Mouse (Mus musculus): Measurements from ENCODE around the gene Atrn. TPM values are rescaled to one million over a fixed set of nuclear protein-coding genes. Genes with fewer than 3 reads are reported as not detected.

Gene Atrn
- total RNA-seq, 2 experiments from 2014 or later: 17.8 to 19.8 TPM

GRCm38 (mm10) chr2:131059781-131060540 is 153.7 kb downstream of the Atrn start:
- intact Hi-C loops (cut with DNase I; ENCODE audit: low total_unique reads): no loop called here
- peak; percentile 64 for DNase-seq

GRCm38 (mm10) chr2:131060784-131061183 is 154.5 kb downstream of the Atrn start:
- no peak for DNase-seq
- intact Hi-C loops (cut with DNase I; ENCODE audit: low total_unique reads): no loop called here

DNA sequence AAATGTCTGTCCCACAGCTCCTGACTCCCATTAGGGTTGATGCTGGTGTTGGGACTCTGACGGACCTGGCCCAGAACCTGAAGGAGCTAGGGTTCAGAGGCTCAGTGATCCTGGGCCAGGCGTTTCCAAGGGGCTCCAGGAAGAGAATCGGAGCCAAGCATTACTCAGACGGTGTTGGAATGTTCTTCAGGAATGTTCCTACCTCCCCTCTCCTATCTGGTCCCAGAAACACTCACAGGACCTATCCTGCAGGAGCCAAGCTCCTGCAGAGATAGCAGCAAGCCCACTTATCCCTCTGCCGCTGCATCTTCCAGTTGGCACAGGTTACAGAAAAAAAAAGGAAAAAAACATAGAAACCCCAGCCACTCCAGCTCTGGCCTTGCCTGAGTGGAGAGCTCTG is 155.3 kb downstream of the Atrn start:
- intact Hi-C loops (cut with DNase I; ENCODE audit: low total_unique reads): no loop called here
- no peak for DNase-seq

DNA sequence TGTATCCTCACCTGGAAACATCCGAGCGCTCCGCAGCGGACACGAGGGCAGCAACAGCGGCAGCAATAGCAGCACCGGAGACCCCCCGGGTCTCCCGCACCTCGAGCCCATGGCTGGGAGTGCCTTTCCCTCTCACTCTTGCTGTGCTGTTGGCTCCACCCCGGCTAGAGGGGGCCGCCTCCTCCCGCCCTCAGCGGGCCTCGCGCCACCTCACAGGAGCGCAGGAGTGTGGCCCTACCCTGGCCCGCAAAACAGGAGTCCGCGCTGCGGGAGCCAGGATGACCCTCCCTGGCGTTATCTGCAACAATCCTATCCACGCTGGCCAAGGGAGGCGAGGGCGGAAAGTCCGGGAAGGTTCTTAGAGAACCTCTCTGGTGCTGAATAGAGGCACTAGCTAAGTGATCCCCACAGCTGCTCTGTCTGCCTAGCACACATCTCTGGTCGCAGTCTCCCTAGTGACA is 157.1 kb downstream of the Atrn start, which contains the start of gene Adam33:
TSS of gene Adam33 (minus strand) at position 411 of the 461 bp plus-strand sequence.
- intact Hi-C loops (cut with DNase I; ENCODE audit: low total_unique reads): no loop called here
- peak; percentile 53 for DNase-seq

- intact Hi-C loops (cut with DNase I; ENCODE audit: low total_unique reads): no loop called here
- no peak for DNase-seq
Observed at GRCm38 (mm10) chr2:131066342-131066741, 160.0 kb downstream of the Atrn start.

GRCm38 (mm10) chr2:131067481-131067880 is 161.2 kb downstream of the Atrn start:
- intact Hi-C loops (cut with DNase I; ENCODE audit: low total_unique reads): no loop called here
- peak; percentile 62 for DNase-seq

GRCm38 (mm10) chr2:131072536-131072935 is 166.2 kb downstream of the Atrn start:
- no peak for DNase-seq
- intact Hi-C loops (cut with DNase I; ENCODE audit: low total_unique reads): no loop called here

Small RNA genes within 50 kb of the gene (microRNA-seq; reads per million reads assigned to microRNA genes)
- 0 reads per million in 2 experiments for gene Mir6973b

Other genes with a start within 250 kb of the Atrn start
- 10 to 100 TPM; 70.0 to 74.8 TPM for gene Ddrgk1, start 241.8 kb upstream of the Atrn start, total RNA-seq (2021)
- gene Itpa, start 238.9 kb upstream of the Atrn start, total RNA-seq (2021): 10 to 100 TPM; 10.7 to 12.5 TPM
- gene Slc4a11, start 209.0 kb upstream of the Atrn start, total RNA-seq (2021): under 1 TPM; 0.11 to 0.12 TPM
- 10 to 100 TPM in 1 of 2 experiments, 1 to 10 TPM in 1; 8.8 to 11.3 TPM for gene 4930402H24Rik, start 89 bp upstream of the Atrn start, total RNA-seq (2021)
- 1 to 10 TPM; 3.8 to 5.1 TPM for gene Gfra4, start 136.6 kb downstream of the Atrn start, total RNA-seq (2021)
- 1 to 10 TPM; 2.5 to 3.9 TPM for gene Adam33, start 157.3 kb downstream of the Atrn start, total RNA-seq (2021)
- under 1 TPM; 0.78 to 0.90 TPM for gene Siglec1, start 180.3 kb downstream of the Atrn start, total RNA-seq (2021)
- 10 to 100 TPM; 14.5 to 18.3 TPM for gene Hspa12b, start 220.8 kb downstream of the Atrn start, total RNA-seq (2021)
- gene Gm11037, start 227.0 kb downstream of the Atrn start, total RNA-seq (2021): not detected

All from gastrocnemius, postnatal 14 days (tissue).